Mouse (Mus musculus): ENCODE data around the gene Rpl15. TPM values are rescaled to one million over a fixed set of nuclear protein-coding genes. Genes with fewer than 3 reads are reported as not detected.
"Not testable (repeated sequence)": the region's sequence is repeated elsewhere in the genome, so short reads cannot be mapped to it uniquely, and the experiment has no call there.

Rpl15 gene
- polyA plus RNA-seq, 1 experiment: not detected

DNA sequence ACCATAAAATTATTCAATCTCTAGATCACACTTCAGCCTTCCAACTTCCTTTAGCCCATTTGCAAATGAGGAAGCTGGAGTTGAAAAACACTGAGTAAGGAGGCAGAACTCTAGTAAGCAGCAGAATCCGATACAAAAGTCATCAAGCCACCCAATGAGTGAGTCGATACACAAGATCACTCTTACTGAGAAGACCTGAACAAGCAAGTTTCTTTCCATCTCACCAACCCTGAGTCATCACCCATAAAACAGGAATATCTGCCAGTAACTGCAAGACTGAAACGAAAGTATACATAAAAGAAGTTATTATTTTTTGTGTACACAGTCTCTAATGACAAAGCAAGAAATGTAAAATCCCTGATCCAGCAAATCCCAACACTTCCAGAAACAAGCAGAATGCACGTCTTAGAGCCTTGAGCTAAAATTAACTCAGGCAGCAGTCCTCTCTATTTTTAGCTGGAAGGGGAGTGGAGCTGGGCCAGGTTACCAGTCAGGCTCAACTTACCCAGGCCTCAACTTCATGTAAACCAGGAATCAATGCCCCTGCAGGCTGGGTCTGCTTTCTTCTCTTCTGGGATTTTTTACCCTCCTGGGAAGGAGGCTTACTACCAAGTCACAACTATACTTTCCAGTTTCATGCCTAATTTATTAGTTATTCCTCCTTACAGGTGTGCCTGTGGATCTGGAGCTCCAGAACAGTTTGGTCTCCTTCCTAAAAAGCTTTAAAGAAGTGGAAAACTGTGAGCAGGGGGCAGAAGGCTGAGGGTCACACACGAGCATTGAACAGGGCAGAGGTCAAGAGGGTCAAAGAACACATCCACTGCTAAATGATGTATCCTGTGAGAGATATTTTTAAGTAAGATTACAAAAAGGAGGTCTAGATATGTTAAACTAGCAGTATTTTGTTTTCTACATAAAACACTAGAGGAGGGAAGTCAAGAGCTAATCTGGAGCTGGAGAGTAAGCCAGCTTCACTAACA is 36.9 kb downstream of the Rpl15 start:
- 33% methylated on average over 5 of the region's 5 CpGs for WGBS
- Histone ChIP-seq H3K27ac (ENCODE audit: insufficient read depth, low read depth, low read length) (no peak overlapping the region), H3K4me1 (ENCODE audit: control insufficient read depth, insufficient read depth, low read length) (peaks cover 10% of the 10 kb centered on the region; the same call in 1 of the 2 replicates), H3K4me3 (ENCODE audit: insufficient read depth, low read depth, low read length) (no peak overlapping the region)
- no peak for TF ChIP-seq POLR2A (IDR thresholded peaks at IDR 0.05; ENCODE audit: insufficient read depth, low read depth, low read length)
- no peak for TF ChIP-seq CTCF (IDR thresholded peaks at IDR 0.05; ENCODE audit: insufficient read depth, low read depth, low read length)

DNA sequence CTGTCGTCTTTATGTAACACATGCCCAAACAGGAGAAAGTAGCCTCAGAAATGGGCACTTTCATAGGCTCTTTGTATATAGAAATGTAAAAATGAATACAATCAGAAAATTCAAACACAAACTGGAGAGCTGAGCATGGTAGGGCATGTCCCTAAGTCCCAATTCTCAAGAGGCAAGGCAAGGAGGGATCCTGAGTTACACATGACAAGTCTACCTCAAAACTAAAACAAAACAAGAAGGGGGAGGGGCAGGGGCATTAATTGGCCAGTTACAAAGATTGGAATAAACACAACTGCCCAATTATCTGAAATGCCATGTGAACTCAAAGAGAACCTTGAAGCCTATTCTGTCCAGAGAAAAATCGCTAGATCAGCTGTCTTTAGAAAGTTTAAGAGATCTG is 38.1 kb downstream of the Rpl15 start:
- no peak for TF ChIP-seq CTCF (IDR thresholded peaks at IDR 0.05; ENCODE audit: insufficient read depth, low read depth, low read length)
- no peak for TF ChIP-seq POLR2A (IDR thresholded peaks at IDR 0.05; ENCODE audit: insufficient read depth, low read depth, low read length)
- H3K27ac ChIP-seq (ENCODE audit: insufficient read depth, low read depth, low read length): no peak overlapping the region
- peaks cover 11% of the 10 kb centered on the region; the same call in 1 of the 2 replicates for H3K4me1 ChIP-seq (ENCODE audit: control insufficient read depth, insufficient read depth, low read length)
- 60% methylated on average over 2 of the region's 2 CpGs for WGBS
- no peak overlapping the region for H3K4me3 ChIP-seq (ENCODE audit: insufficient read depth, low read depth, low read length)

DNA sequence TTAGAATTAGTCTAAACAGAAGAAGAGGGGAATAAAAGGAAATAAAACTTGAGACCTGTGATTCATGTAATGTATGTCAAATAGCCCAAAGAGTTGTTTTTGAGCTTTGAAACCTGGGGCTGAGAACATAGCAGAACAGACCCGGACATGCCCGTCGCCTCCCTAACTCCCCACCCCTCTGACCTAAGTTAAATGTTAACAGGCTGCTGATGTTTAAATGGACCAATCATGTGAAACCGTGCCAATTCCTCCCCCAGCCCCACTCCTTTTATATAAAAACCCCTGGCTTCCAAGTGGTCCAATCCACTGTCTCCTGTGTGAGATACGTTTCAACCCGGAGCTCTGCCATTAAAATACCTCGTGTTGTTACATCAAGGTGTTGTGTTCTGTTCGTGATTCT is 39.3 kb downstream of the Rpl15 start:
- not testable (repeated sequence) for H3K4me3 ChIP-seq (ENCODE audit: insufficient read depth, low read depth, low read length); H3K27ac ChIP-seq (ENCODE audit: insufficient read depth, low read depth, low read length)
- WGBS: 96% methylated on average over 8 of the region's 8 CpGs
- peaks cover 14% of the 10 kb centered on the region; the same call in 1 of the 2 replicates for H3K4me1 ChIP-seq (ENCODE audit: control insufficient read depth, insufficient read depth, low read length)

DNA sequence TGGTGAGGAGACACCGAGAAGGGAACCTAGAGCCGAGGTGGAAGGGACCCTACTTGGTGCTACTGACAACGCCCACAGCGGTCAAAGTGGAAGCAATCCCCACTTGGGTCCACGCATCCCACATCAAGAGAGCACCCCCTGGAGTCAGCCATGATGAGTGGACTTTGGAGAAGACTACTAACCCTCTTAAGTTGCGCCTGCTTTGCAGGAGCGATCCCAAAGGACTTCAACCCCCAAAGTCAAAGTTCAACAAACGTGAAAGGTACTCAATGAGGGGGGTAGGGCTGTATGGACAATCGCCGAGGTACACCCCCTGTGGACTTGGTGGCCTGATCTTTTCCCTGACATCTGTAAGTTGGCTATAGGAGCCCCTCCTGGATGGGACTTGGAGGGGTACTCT is 41.4 kb downstream of the Rpl15 start:
- 94% methylated on average over 10 of the region's 10 CpGs for WGBS
- H3K27ac ChIP-seq (ENCODE audit: insufficient read depth, low read depth, low read length); H3K4me3 ChIP-seq (ENCODE audit: insufficient read depth, low read depth, low read length): not testable (repeated sequence)
- peaks cover 20% of the 10 kb centered on the region for H3K4me1 ChIP-seq (ENCODE audit: control insufficient read depth, insufficient read depth, low read length)

DNA sequence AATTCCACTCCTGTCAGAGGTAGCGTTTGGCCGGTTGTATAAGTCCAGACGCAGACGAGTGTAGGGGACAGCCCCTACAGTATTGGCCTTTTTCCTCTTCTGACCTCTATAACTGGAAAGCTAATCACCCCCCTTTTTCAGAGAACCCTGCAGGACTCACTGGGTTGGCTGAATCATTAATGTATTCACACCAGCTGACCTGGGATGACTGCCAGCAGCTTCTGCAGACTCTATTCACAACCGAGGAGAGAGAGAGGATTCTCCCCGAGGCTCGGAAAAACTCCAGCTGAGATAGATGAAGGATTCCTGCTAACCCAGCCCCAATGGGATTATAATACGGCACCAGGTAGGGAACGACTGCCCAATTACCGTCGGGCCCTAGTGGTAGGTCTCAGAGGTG is 45.0 kb downstream of the Rpl15 start:
- peaks cover 18% of the 10 kb centered on the region for H3K4me1 ChIP-seq (ENCODE audit: control insufficient read depth, insufficient read depth, low read length)
- WGBS: 20% methylated on average over 11 of the region's 11 CpGs
- not testable (repeated sequence) for H3K27ac ChIP-seq (ENCODE audit: insufficient read depth, low read depth, low read length); H3K4me3 ChIP-seq (ENCODE audit: insufficient read depth, low read depth, low read length)

DNA sequence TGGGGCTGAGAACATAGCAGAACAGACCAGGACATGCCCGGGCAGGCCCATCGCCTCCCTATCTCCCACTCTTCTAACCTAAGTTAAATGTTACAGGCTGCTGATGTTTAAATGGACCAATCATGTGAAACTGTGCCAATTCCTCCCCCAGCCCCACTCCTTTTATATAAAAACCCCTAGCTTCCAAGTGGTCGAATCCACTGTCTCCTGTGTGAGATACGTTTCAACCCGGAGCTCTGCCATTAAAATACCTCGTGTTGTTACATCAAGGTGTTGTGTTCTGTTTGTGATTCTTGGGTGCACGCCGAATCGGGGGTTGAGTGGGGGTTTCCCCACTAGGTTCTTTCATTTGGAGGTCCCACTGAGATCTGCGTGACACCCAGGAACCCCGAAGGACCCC is 45.8 kb downstream of the Rpl15 start:
- WGBS: 92% methylated on average over 11 of the region's 11 CpGs
- H3K27ac ChIP-seq (ENCODE audit: insufficient read depth, low read depth, low read length); H3K4me3 ChIP-seq (ENCODE audit: insufficient read depth, low read depth, low read length): not testable (repeated sequence)
- H3K4me1 ChIP-seq (ENCODE audit: control insufficient read depth, insufficient read depth, low read length): peaks cover 18% of the 10 kb centered on the region

DNA sequence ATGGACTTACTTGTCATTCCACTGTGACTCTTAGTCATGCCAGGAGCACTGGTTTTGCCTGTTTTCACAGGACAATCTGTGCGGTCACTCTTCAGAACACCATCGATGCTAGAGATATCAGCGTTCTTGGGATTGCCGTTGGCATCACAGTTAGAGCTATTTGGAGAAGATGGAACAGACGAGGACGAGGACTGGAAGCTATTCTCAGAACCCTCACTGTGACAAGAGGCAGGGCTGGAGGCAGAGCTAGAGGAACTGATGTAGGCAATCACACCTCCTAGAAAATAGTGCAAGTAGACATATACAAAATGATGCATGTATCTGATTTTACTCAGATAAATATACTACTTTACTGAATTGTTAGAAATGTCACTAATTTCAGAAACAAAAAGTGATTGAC is 49.2 kb downstream of the Rpl15 start:
- H3K27ac ChIP-seq (ENCODE audit: insufficient read depth, low read depth, low read length): no peak overlapping the region
- TF ChIP-seq POLR2A (IDR thresholded peaks at IDR 0.05; ENCODE audit: insufficient read depth, low read depth, low read length): no peak
- TF ChIP-seq CTCF (IDR thresholded peaks at IDR 0.05; ENCODE audit: insufficient read depth, low read depth, low read length): no peak
- 62% methylated on average over 6 of the region's 6 CpGs for WGBS
- H3K4me3 ChIP-seq (ENCODE audit: insufficient read depth, low read depth, low read length): no peak overlapping the region
- H3K4me1 ChIP-seq (ENCODE audit: control insufficient read depth, insufficient read depth, low read length): peaks cover 9% of the 10 kb centered on the region

Other genes starting within 250 kb of the Rpl15 start
- gene Nr1d2, start 32.3 kb downstream of the Rpl15 start, polyA plus RNA-seq (2012; ENCODE audit: insufficient read depth, insufficient read length, low replicate concordance, missing spikeins): not detected in 2 replicates
- gene Nkiras1, start 255 bp downstream of the Rpl15 start, polyA plus RNA-seq (2012; ENCODE audit: insufficient read depth, insufficient read length, low replicate concordance, missing spikeins): not detected in 2 replicates
- not detected in 2 replicates for gene Ube2e1, start 60.5 kb upstream of the Rpl15 start, polyA plus RNA-seq (2012; ENCODE audit: insufficient read depth, insufficient read length, low replicate concordance, missing spikeins)